Comparison of ENCODE assay signal across 19 mouse cellular contexts in the genomic region with DNA sequence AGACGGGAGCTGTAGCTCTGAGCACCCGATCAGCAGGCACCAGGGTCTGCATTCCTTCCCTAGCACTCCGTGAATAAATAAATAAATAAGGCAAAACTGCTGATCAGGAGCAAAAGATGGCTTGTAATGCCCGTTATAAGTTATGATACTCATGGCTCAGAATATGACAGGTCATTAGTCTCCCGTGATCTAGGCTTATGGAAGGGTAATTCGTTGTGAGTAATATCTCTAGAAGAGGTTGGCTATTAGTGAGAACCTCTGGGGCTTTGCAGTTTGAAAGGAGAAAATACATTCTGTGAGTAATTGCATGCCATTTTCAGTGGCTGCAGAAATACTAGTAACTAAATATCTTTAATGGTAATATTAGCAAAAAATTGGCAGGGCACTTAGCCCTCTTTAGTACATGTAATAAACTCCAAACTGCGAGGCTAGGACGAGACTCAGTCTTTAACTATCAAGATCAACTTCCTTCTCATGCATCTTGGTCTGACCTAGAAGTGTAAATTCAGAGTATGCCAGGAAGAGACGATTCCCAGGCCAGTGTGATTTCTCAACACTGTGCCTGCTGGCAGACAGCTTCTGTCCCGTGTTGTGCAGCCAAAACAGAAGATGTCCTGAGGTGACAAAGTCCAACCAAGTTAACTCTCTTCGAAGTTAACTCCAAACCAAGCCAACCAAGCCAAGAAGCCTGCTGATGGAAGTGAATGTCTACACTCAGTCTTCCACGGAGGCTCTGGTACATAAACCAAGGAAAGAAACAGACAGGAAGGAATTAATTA. TPM values are rescaled to one million over a fixed set of nuclear protein-coding genes. Genes with fewer than 3 reads are reported as not detected.
DNase-seq lines count a peak whose midpoint lies in the region; ATAC-seq and TF ChIP-seq lines count a peak whose summit lies in the region.
"Had no signal": no experiment of that assay in that cellular context is flagged by ENCODE, and none has a peak within 500 bp of the region (broad histone marks: within the 10 kb centered on the region; RNA-seq: fewer than 3 reads in every experiment).

No protein-coding gene starts in this region.

- no peaks in the 10 kb centered on the region for H3K9me3 ChIP-seq in kidney, embryonic 14.5 days (ENCODE audit: control insufficient read depth, low read length)
- H3K9me3 ChIP-seq: embryonic facial prominence, embryonic 10.5 days; forebrain, embryonic 10.5 days; megakaryocyte, embryonic 14.5 days; stomach, embryonic 15.5 days had no signal

- H3K4me3 ChIP-seq in gastrocnemius, adult 2 months, result no peak overlapping the region
- H3K4me3 ChIP-seq in kidney, embryonic 14.5 days (ENCODE audit: low read length), result no peak overlapping the region
- H3K4me3 ChIP-seq in left cerebral cortex, adult 2 months, result no peak overlapping the region
- H3K4me3 ChIP-seq: embryonic facial prominence, embryonic 10.5 days; forebrain, embryonic 10.5 days; megakaryocyte, embryonic 14.5 days; stomach, embryonic 15.5 days had no signal

- peak; percentile 68 for DNase-seq in gastrocnemius, adult 2 months
- DNase-seq in gastrocnemius, postnatal 10 days, result no peak
- peak; percentile 42 for DNase-seq in kidney, adult 18-20 months
- DNase-seq in NIH3T3 (ENCODE audit: low read depth), result peak; percentile 35
- DNase-seq in gastrocnemius, postnatal 14 days, result peak; percentile 18
- DNase-seq in left cerebral cortex, adult 2 months (ENCODE audit: extremely low spot score in 1 of 2, low spot score in 2 of 2), result no peak
- DNase-seq in frontal cortex, adult 2 months (ENCODE audit: extremely low spot score in 1 of 2, low spot score in 1 of 2), result no peak
- DNase-seq: cerebellum, postnatal 14 days; right cerebral cortex, postnatal 25 days; thymus, postnatal 4 days had no signal

- H3K4me2 ChIP-seq in kidney, embryonic 14.5 days (replicated peaks; ENCODE audit: low read depth, low read length), result no peak overlapping the region
- H3K4me2 ChIP-seq: liver, embryonic 11.5 days; stomach, embryonic 15.5 days had no signal

- 62% methylated on average over 12 of the region's 12 CpGs for WGBS in kidney, embryonic 14.5 days

- no peaks in the 10 kb centered on the region for H3K36me3 ChIP-seq in kidney, embryonic 14.5 days (ENCODE audit: control insufficient read depth, insufficient read depth, low read length)
- H3K36me3 ChIP-seq: embryonic facial prominence, embryonic 10.5 days; forebrain, embryonic 10.5 days; stomach, embryonic 15.5 days had no signal

- H3K27ac ChIP-seq in gastrocnemius, adult 2 months, result no peak overlapping the region; the same call in 1 of the 2 replicates
- H3K27ac ChIP-seq in kidney, embryonic 14.5 days (ENCODE audit: low read depth, low read length), result no peak overlapping the region
- no peak overlapping the region for H3K27ac ChIP-seq in left cerebral cortex, adult 2 months
- H3K27ac ChIP-seq: embryonic facial prominence, embryonic 10.5 days; forebrain, embryonic 10.5 days; stomach, embryonic 15.5 days had no signal

- no peak for ATAC-seq in kidney, embryonic 14.5 days (ENCODE audit: low FRiP score, low TSS enrichment)
- ATAC-seq: activated CD4-positive, CD25-positive, alpha-beta regulatory T cell, adult 4 months had no signal

- 0 out of 2 replicates have a peak, but pooled peaks cover 3% of the 10 kb centered on the region for H3K4me1 ChIP-seq in kidney, embryonic 14.5 days (ENCODE audit: control insufficient read depth, insufficient read depth, low read length)

- H3K9ac ChIP-seq in kidney, embryonic 14.5 days (ENCODE audit: low read depth, low read length), result no peak overlapping the region
- H3K9ac ChIP-seq: stomach, embryonic 15.5 days had no signal

- TF ChIP-seq CTCF in gastrocnemius, adult 2 months (IDR thresholded peaks at IDR 0.05), result no peak
- TF ChIP-seq CTCF in left cerebral cortex, adult 2 months (IDR thresholded peaks at IDR 0.05), result no peak

- no peaks in the 10 kb centered on the region for H3K27me3 ChIP-seq in kidney, embryonic 14.5 days (ENCODE audit: control insufficient read depth, insufficient read depth, low read length)
- H3K27me3 ChIP-seq: stomach, embryonic 15.5 days had no signal

- intact Hi-C loops in gastrocnemius, adult 2 months (cut with DNase I), result no loop called here
- intact Hi-C loops in gastrocnemius, postnatal 14 days (cut with DNase I; ENCODE audit: low total_unique reads), result no loop called here
- intact Hi-C loops in left cerebral cortex, adult 2 months (cut with DNase I), result no loop called here

RNA-seq across cellular contexts. Expression of a gene that starts 34.2 kb away (rescaled TPM):
- total RNA-seq in gastrocnemius, adult 2 months (2021), result under 1 TPM; 0.11 to 0.23 TPM
- total RNA-seq in gastrocnemius, postnatal 10 days (2021), result under 1 TPM; 0.27 to 0.42 TPM
- polyA plus RNA-seq in kidney, embryonic 14.5 days (2014; fragmentation: Nextera tagmentation; extraction: Ambion mirVana), result 2.4 and 3.5 TPM in 2 replicates
- under 1 TPM; 0.16 to 0.42 TPM for total RNA-seq in gastrocnemius, postnatal 14 days (2021)
- 10 to 100 TPM; 29.8 to 30.8 TPM for total RNA-seq in left cerebral cortex, adult 2 months (2021)
- 9.6 and 10.7 TPM in 2 replicates for polyA plus RNA-seq in frontal cortex, adult 2 months (2012; rRNA removed)
- total RNA-seq: granulocyte monocyte progenitor cell, adult 5-6 weeks; monocyte, adult 5-6 weeks had no signal

Comparison
In these comparisons a context has a peak if more than half of its experiments do, and no peak if none do; other contexts are left out.
1. DNase-seq: peak in gastrocnemius, adult 2 months (single experiment), kidney, adult 18-20 months (single experiment), NIH3T3 (single experiment) and gastrocnemius, postnatal 14 days (single experiment); none in gastrocnemius, postnatal 10 days (single experiment), left cerebral cortex, adult 2 months (0 of 2) and frontal cortex, adult 2 months (0 of 2).
2. RNA of a gene that starts 34.2 kb away (total RNA-seq): 29.8 to 30.8 TPM in left cerebral cortex, adult 2 months; 0.27 to 0.42 TPM in gastrocnemius, postnatal 10 days, 0.16 to 0.42 TPM in gastrocnemius, postnatal 14 days and 0.11 to 0.23 TPM in gastrocnemius, adult 2 months; every median in the first group is over 10 times any median in the second.